Mouse (Mus musculus) embryonic facial prominence, embryonic 10.5 days (tissue): ENCODE measurements around the gene Bud31. TPM values are rescaled to one million over a fixed set of nuclear protein-coding genes. Genes with fewer than 3 reads are reported as not detected.
A peak's percentile ranks its signal among the peaks of the same experiment; 100 is the strongest.

Experiments
- DNase-seq: peaks from one replicate; pipeline ENCODE4 v3.0.0-alpha.2; 2017; ENCODE audit warnings: low spot score
- H3K27ac ChIP-seq: fragments of 300-500 bp; sonication (generic); replicated peaks from 2 replicates; pipeline ENCODE4 v1.5.1; 2016; ENCODE audit warnings: mild to moderate bottlenecking
- H3K27me3 ChIP-seq: fragments of 300-500 bp; sonication (generic); replicated peaks from 2 replicates; pipeline ENCODE4 v1.6.1; 2016; ENCODE audit warnings: low read depth, mild to moderate bottlenecking; ENCODE audit not compliant: poor library complexity, severe bottlenecking
- H3K36me3 ChIP-seq: fragments of 300-500 bp; sonication (generic); replicated peaks from 2 replicates; pipeline ENCODE4 v1.6.1; 2016; ENCODE audit warnings: mild to moderate bottlenecking, moderate library complexity
- H3K4me1 ChIP-seq: fragments of 300-500 bp; sonication (generic); 2 replicates; pipeline ENCODE4 v1.6.1; 2016
- H3K4me3 ChIP-seq: fragments of 300-500 bp; sonication (generic); 2 replicates; pipeline ENCODE4 v1.5.1; 2016; ENCODE audit warnings: mild to moderate bottlenecking, moderate library complexity
- H3K9me3 ChIP-seq: fragments of 300-500 bp; sonication (generic); 2 replicates; pipeline ENCODE4 v1.6.1; 2016; ENCODE audit warnings: mild to moderate bottlenecking
- WGBS: fragments of 180-500 bp; shearing (Covaris S2); methylation state at CpG from one replicate; pipeline ENCODE4 v1.1.7; 2016; 5-methylcytosine and 5-hydroxymethylcytosine counted together
- polyA plus RNA-seq: library from polyadenylated mRNA; unstranded; fragments of >200 nt; fragmentation: Nextera tagmentation; extraction: Ambion mirVana; gene quantifications from 2 replicates; pipeline ENCODE4 v1.2.1, GENCODE M21; 2016

Bud31 gene
- polyA plus RNA-seq, 1 experiment from 2014 or later: 250 TPM

GRCm38 (mm10) chr5:145185244-145185643 is 45.1 kb downstream of the Bud31 start:
- H3K4me3 ChIP-seq: no peak overlapping the region
- 89% methylated on average over 2 of the region's 2 CpGs for WGBS
- H3K4me1 ChIP-seq: peaks cover 9% of the 10 kb centered on the region
- H3K36me3 ChIP-seq: peaks cover 95% of the 10 kb centered on the region
- H3K27ac ChIP-seq: no peak overlapping the region
- H3K9me3 ChIP-seq: no peaks in the 10 kb centered on the region
- no peaks in the 10 kb centered on the region for H3K27me3 ChIP-seq
- no peak for DNase-seq

DNA sequence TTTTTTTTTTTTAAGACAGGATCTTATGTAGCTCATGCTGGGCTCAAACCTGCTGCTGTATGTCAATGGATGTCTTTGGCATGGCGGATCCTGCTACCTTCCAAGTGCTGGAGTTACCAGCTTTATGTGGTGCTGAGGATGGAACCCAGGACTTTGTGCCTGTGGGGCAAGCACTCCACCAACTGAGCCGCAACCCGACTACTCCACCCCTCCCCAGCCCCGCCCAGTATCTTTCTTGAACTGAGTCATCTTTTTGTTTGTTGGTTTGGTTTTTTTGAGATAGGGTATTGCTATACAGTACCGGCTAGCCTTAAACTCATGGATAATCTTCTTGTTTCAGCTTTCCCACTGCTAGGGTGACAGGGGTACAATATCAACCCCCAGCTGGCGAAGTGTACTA is 49.3 kb downstream of the Bud31 start:
- Histone ChIP-seq H3K36me3 (peaks cover 63% of the 10 kb centered on the region), H3K4me3 (no peak overlapping the region; the same call in 1 of the 2 replicates), H3K27ac (no peak overlapping the region), H3K9me3 (no peaks in the 10 kb centered on the region), H3K27me3 (no peaks in the 10 kb centered on the region), H3K4me1 (peaks cover 20% of the 10 kb centered on the region)
- WGBS: 94% methylated on average over 6 of the region's 6 CpGs
- DNase-seq: no peak

- H3K36me3 ChIP-seq: peaks cover 63% of the 10 kb centered on the region
These were observed 50.2 kb downstream of the Bud31 start for GRCm38 (mm10) chr5:145190373-145190772.

GRCm38 (mm10) chr5:145190875-145191798 is 51.0 kb downstream of the Bud31 start:
- H3K36me3 ChIP-seq: peaks cover 62% of the 10 kb centered on the region
- H3K4me1 ChIP-seq: peaks cover 20% of the 10 kb centered on the region
- peak overlapping the region; percentile 97 for H3K27ac ChIP-seq
- H3K9me3 ChIP-seq: no peaks in the 10 kb centered on the region
- no peaks in the 10 kb centered on the region for H3K27me3 ChIP-seq
- peak; percentile 94 for DNase-seq
- 1% methylated on average over 41 of the region's 41 CpGs for WGBS
- peak overlapping the region; percentile 96 for H3K4me3 ChIP-seq

More at GRCm38 (mm10) chr5:145190373-145190772, 50.2 kb downstream of the Bud31 start:
- H3K27me3 ChIP-seq: no peaks in the 10 kb centered on the region
- 61% methylated on average over 5 of the region's 5 CpGs for WGBS
- no peaks in the 10 kb centered on the region for H3K9me3 ChIP-seq
- H3K4me3 ChIP-seq: peak overlapping the region; percentile 96
- peak overlapping the region; percentile 97 for H3K27ac ChIP-seq
- peaks cover 20% of the 10 kb centered on the region for H3K4me1 ChIP-seq
- DNase-seq: no peak

DNA sequence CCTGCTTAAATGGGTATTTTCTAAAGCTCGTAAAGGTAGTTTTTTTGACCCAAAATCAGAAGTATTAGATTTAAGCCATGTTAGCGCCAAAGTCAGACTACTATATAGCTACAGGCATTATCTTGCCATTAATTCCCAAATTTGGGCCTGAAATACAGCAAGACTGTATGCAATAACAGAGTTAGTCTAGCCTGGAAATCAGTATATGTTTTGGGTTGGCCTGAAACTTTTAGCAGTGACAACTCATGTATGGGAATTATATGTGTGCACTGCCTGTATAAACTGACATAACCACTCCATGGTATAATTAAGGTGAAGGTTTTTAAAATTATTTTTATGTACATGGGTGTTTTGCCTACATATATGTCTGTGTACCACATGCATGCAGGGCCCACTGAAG is 51.8 kb downstream of the Bud31 start, which contains the start of gene Atp5j2:
Gene Atp5j2, minus strand, starts transcription at position 101 of the 400 bp plus-strand sequence.
- 90% methylated on average over 2 of the region's 2 CpGs for WGBS
- Histone ChIP-seq H3K4me1 (peaks cover 20% of the 10 kb centered on the region), H3K4me3 (peak within 1 kb of the TSS; percentile 96), H3K27ac (peak within 1 kb of the TSS; percentile 97), H3K27me3 (no peaks in the 10 kb centered on the region), H3K9me3 (no peaks in the 10 kb centered on the region), H3K36me3 (peaks cover 60% of the 10 kb centered on the region)
- no peak for DNase-seq

Other genes starting within 250 kb of the Bud31 start
- 14.5 and 17.0 TPM in 2 replicates for gene Smurf1, start 174.5 kb upstream of the Bud31 start, polyA plus RNA-seq
- not detected in 2 replicates for gene Gm4871, start 107.6 kb upstream of the Bud31 start, polyA plus RNA-seq
- gene 1700018F24Rik, start 97.4 kb upstream of the Bud31 start, polyA plus RNA-seq: not detected in 2 replicates
- gene Arpc1a, start 56.5 kb upstream of the Bud31 start, polyA plus RNA-seq: 122 and 129 TPM in 2 replicates
- gene Kpna7, start 56.3 kb upstream of the Bud31 start, polyA plus RNA-seq: 0.06 TPM in 1 of 2 replicates, not detected in the other
- 95.4 and 97.9 TPM in 2 replicates for gene Arpc1b, start 26.1 kb upstream of the Bud31 start, polyA plus RNA-seq
- gene Pdap1, start 124 bp upstream of the Bud31 start, polyA plus RNA-seq: 144 and 151 TPM in 2 replicates
- 17.6 and 18.9 TPM in 2 replicates for gene Ptcd1, start 26.7 kb downstream of the Bud31 start, polyA plus RNA-seq
- 87.0 and 91.9 TPM in 2 replicates for gene Cpsf4, start 26.9 kb downstream of the Bud31 start, polyA plus RNA-seq
- 523 and 540 TPM in 2 replicates for gene Atp5j2, start 51.7 kb downstream of the Bud31 start, polyA plus RNA-seq
- 7.1 and 9.0 TPM in 2 replicates for gene Zkscan14, start 61.5 kb downstream of the Bud31 start, polyA plus RNA-seq
- gene Zkscan5, start 64.2 kb downstream of the Bud31 start, polyA plus RNA-seq: 17.8 and 19.5 TPM in 2 replicates
- 31.2 and 31.4 TPM in 2 replicates for gene Zfp655, start 91.4 kb downstream of the Bud31 start, polyA plus RNA-seq
- 0.45 and 0.83 TPM in 2 replicates for gene Zscan25, start 140.1 kb downstream of the Bud31 start, polyA plus RNA-seq
- gene Cyp3a57, start 204.9 kb downstream of the Bud31 start, polyA plus RNA-seq: not detected in 2 replicates